Mouse (Mus musculus) stomach, postnatal 0 days (tissue): Measurements from ENCODE around the gene Cdhr3. TPM values are rescaled to one million over a fixed set of nuclear protein-coding genes. Genes with fewer than 3 reads are reported as not detected.

Experiments used
- ATAC-seq: fragments of 200-750 bp; cut with Nextera tagmentation; 2 replicates; pipeline ENCODE4 v1.8.0; 2017; ENCODE audit not compliant: low FRiP score, low TSS enrichment
- DNase-seq: peaks from one replicate; pipeline ENCODE4 v3.0.0-alpha.2; 2016; ENCODE audit warnings: low spot score
- H3K27ac ChIP-seq: fragments of 300-500 bp; sonication (generic); replicated peaks from 2 replicates; pipeline ENCODE4 v1.5.1; 2014; ENCODE audit warnings: mild to moderate bottlenecking, control low read depth
- H3K27me3 ChIP-seq: fragments of 300-500 bp; sonication (generic); 2 replicates; pipeline ENCODE4 v1.6.1; 2014; ENCODE audit warnings: low read length; ENCODE audit not compliant: control insufficient read depth, insufficient read depth
- H3K36me3 ChIP-seq: fragments of 300-500 bp; sonication (generic); 2 replicates; pipeline ENCODE4 v1.6.1; 2014; ENCODE audit warnings: low read length, mixed read lengths; ENCODE audit not compliant: control insufficient read depth, insufficient read depth
- H3K4me1 ChIP-seq: fragments of 300-500 bp; sonication (generic); replicated peaks from 2 replicates; pipeline ENCODE4 v1.6.1; 2014; ENCODE audit warnings: antibody characterized with exemption; ENCODE audit not compliant: control insufficient read depth, insufficient read depth
- H3K4me2 ChIP-seq: fragments of 300-500 bp; sonication (generic); replicated peaks from 2 replicates; pipeline ENCODE4 v1.6.1; 2014; ENCODE audit warnings: low read depth, mild to moderate bottlenecking, control low read depth, moderate library complexity
- H3K4me3 ChIP-seq: fragments of 300-500 bp; sonication (generic); 2 replicates; pipeline ENCODE4 v1.5.1; 2014; ENCODE audit warnings: low read depth, low read length, control low read depth
- H3K9ac ChIP-seq: fragments of 300-500 bp; sonication (generic); 2 replicates; pipeline ENCODE4 v1.6.1; 2014; ENCODE audit warnings: mild to moderate bottlenecking, low read length, control low read depth, mixed read lengths
- H3K9me3 ChIP-seq: fragments of 300-500 bp; sonication (generic); 2 replicates; pipeline ENCODE4 v1.6.1; 2016; ENCODE audit warnings: low read length; ENCODE audit not compliant: control insufficient read depth
- CTCF ChIP-seq: IDR thresholded peaks from 2 replicates; pipeline ENCODE4 v1.5.1; 2016; ENCODE audit warnings: antibody characterized with exemption, low read depth, mild to moderate bottlenecking, moderate library complexity
- EP300 ChIP-seq: optimal IDR thresholded peaks from 2 replicates; pipeline ENCODE3; 2016; ENCODE audit warnings: antibody characterized with exemption
- WGBS: fragments of 180-500 bp; shearing (Covaris S2); extraction: QIAGEN DNeasy Blood & Tissue Kit; methylation state at CpG from one replicate; pipeline ENCODE4 v1.1.7; 2014; 5-methylcytosine and 5-hydroxymethylcytosine counted together
- polyA plus RNA-seq: library from polyadenylated mRNA; unstranded; fragments of >200 nt; fragmentation: Nextera tagmentation; extraction: Ambion mirVana; gene quantifications from 2 replicates; pipeline ENCODE4 v1.2.1, GENCODE M21; 2015

The Cdhr3 gene
- polyA plus RNA-seq, 1 experiment from 2014 or later = 0.05 TPM

GRCm38 (mm10) chr12:33035719-33036521 lies 56.8 kb downstream of the Cdhr3 start:
- DNase-seq (peak; percentile 42), ATAC-seq (peak; percentile 44; the same call in 1 of the 2 replicates)
- H3K4me3 ChIP-seq = peak overlapping the region; percentile 6; the same call in 1 of the 2 replicates
- 0 out of 2 replicates have a peak, but pooled peaks cover 2% of the 10 kb centered on the region for H3K4me1 ChIP-seq
- H3K4me2 ChIP-seq = peak overlapping the region; percentile 36
- 18% methylated on average over 21 of the region's 21 CpGs for WGBS
- no peak for TF ChIP-seq EP300
- TF ChIP-seq CTCF = no peak
- no peaks in the 10 kb centered on the region for H3K27me3 ChIP-seq
- H3K36me3 ChIP-seq = no peaks in the 10 kb centered on the region
- H3K27ac ChIP-seq = no peak overlapping the region
- no peak overlapping the region for H3K9ac ChIP-seq
- H3K9me3 ChIP-seq = no peaks in the 10 kb centered on the region

- DNase-seq (no peak), ATAC-seq (no peak)
- 39% methylated on average over 11 of the region's 11 CpGs for whole genome bisulfite sequencing
- peak overlapping the region; percentile 36 for H3K4me2 ChIP-seq
- no peak overlapping the region; the same call in 1 of the 2 replicates for H3K4me3 ChIP-seq
- H3K9me3 ChIP-seq = no peaks in the 10 kb centered on the region
- TF ChIP-seq CTCF = no peak
- no peak for TF ChIP-seq EP300
- H3K36me3 ChIP-seq = no peaks in the 10 kb centered on the region
- no peaks in the 10 kb centered on the region for H3K27me3 ChIP-seq
- no peak overlapping the region for H3K27ac ChIP-seq
- H3K4me1 ChIP-seq = 0 out of 2 replicates have a peak, but pooled peaks cover 2% of the 10 kb centered on the region
- no peak overlapping the region for H3K9ac ChIP-seq
These were observed 57.5 kb downstream of the Cdhr3 start for GRCm38 (mm10) chr12:33035089-33035718.

GRCm38 (mm10) chr12:33034343-33035088 lies 58.2 kb downstream of the Cdhr3 start:
- no peaks in the 10 kb centered on the region for H3K36me3 ChIP-seq
- no peak overlapping the region for H3K4me2 ChIP-seq
- WGBS = 46% methylated on average over 12 of the region's 12 CpGs
- DNase-seq = no peak
- H3K27ac ChIP-seq = no peak overlapping the region
- H3K27me3 ChIP-seq = no peaks in the 10 kb centered on the region
- H3K9me3 ChIP-seq = no peaks in the 10 kb centered on the region
- no peak overlapping the region for H3K9ac ChIP-seq
- H3K4me3 ChIP-seq = no peak overlapping the region
- TF ChIP-seq EP300 (no peak), CTCF (no peak; the same call in 1 of the 2 replicates)
- ATAC-seq = 0 out of 2 replicates have a peak, but pooled peaks have one; percentile 43
- 0 out of 2 replicates have a peak, but pooled peaks cover 2% of the 10 kb centered on the region for H3K4me1 ChIP-seq

GRCm38 (mm10) chr12:33033221-33033620 lies 59.5 kb downstream of the Cdhr3 start:
- ATAC-seq = no peak
- TF ChIP-seq EP300 = no peak
- TF ChIP-seq CTCF = no peak
- Histone ChIP-seq H3K9ac (no peak overlapping the region), H3K9me3 (no peaks in the 10 kb centered on the region), H3K4me3 (no peak overlapping the region), H3K27me3 (no peaks in the 10 kb centered on the region), H3K27ac (no peak overlapping the region), H3K4me1 (0 out of 2 replicates have a peak, but pooled peaks cover 2% of the 10 kb centered on the region), H3K36me3 (no peaks in the 10 kb centered on the region), H3K4me2 (no peak overlapping the region)
- WGBS = 14% methylated on average over 6 of the region's 6 CpGs
- no peak for DNase-seq

GRCm38 (mm10) chr12:33030589-33030988 lies 62.1 kb downstream of the Cdhr3 start:
- Histone ChIP-seq H3K9me3 (no peaks in the 10 kb centered on the region), H3K36me3 (no peaks in the 10 kb centered on the region), H3K9ac (no peak overlapping the region), H3K4me3 (no peak overlapping the region), H3K27ac (peak overlapping the region; percentile 67), H3K27me3 (no peaks in the 10 kb centered on the region), H3K4me2 (no peak overlapping the region), H3K4me1 (peaks cover 4% of the 10 kb centered on the region; the same call in 1 of the 2 replicates)
- ATAC-seq (no peak), DNase-seq (no peak)
- 47% methylated on average over 2 of the region's 2 CpGs for WGBS
- TF ChIP-seq EP300 (no peak), CTCF (no peak)
